In genomic region chr11:44519096-44519949, GRCm38 (mm10) we compare ENCODE assay signal across 8 mouse cellular contexts. TPM values are rescaled to one million over a fixed set of nuclear protein-coding genes. Genes with fewer than 3 reads are reported as not detected.
A peak's percentile ranks its signal among the peaks of the same experiment; 100 is the strongest.
DNase-seq lines count a peak whose midpoint lies in the region; ATAC-seq and TF ChIP-seq lines count a peak whose summit lies in the region.

No protein-coding gene starts in this region.

- intact Hi-C loops in left cerebral cortex, postnatal 4 days (cut with DNase I) = loop anchor here (5.0 kb wide), 1 partner anchor 47 kb away; the partner anchor contains the start of gene Ublcp1
- intact Hi-C loops in left cerebral cortex, postnatal 10 days (cut with DNase I) = loop anchor here (2.0 kb wide), 1 partner anchor 49 kb away; the partner anchor contains the start of gene Ublcp1

- peak; percentile 77 for ATAC-seq in embryonic facial prominence, embryonic 15.5 days (ENCODE audit: insufficient number of reproducible peaks, low FRiP score, low TSS enrichment, low read depth)
- ATAC-seq in hindbrain, embryonic 16.5 days = peak; percentile 56
- peak; percentile 24 for ATAC-seq in liver, postnatal 0 days

- 0% methylated on average over 26 of the region's 61 CpGs for WGBS in embryonic facial prominence, embryonic 15.5 days
- WGBS in hindbrain, embryonic 16.5 days = under 1% methylated on average over 41 of the region's 61 CpGs
- WGBS in liver, postnatal 0 days (ENCODE audit: insufficient replicate concordance) = 0% methylated on average over 42 of the region's 61 CpGs

- H3K27ac ChIP-seq in embryonic facial prominence, embryonic 15.5 days (replicated peaks) = peak overlapping the region; percentile 91
- H3K27ac ChIP-seq in hindbrain, embryonic 16.5 days (ENCODE audit: low read depth, low read length) = peak overlapping the region; percentile 97
- peak overlapping the region; percentile 99 for H3K27ac ChIP-seq in liver, postnatal 0 days (ENCODE audit: low read depth)

- peak overlapping the region; percentile 99 for H3K4me3 ChIP-seq in embryonic facial prominence, embryonic 15.5 days (replicated peaks)
- H3K4me3 ChIP-seq in hindbrain, embryonic 16.5 days (ENCODE audit: low read length) = peak overlapping the region; percentile 99
- H3K4me3 ChIP-seq in liver, postnatal 0 days (ENCODE audit: low read depth, low read length) = peak overlapping the region; percentile 99

- TF ChIP-seq EP300 in liver, postnatal 0 days (IDR thresholded peaks at IDR 0.05; ENCODE audit: low read depth) = no peak

- no peaks in the 10 kb centered on the region for H3K9me3 ChIP-seq in embryonic facial prominence, embryonic 15.5 days (replicated peaks)
- no peaks in the 10 kb centered on the region for H3K9me3 ChIP-seq in hindbrain, embryonic 16.5 days (ENCODE audit: control insufficient read depth, low read length)
- H3K9me3 ChIP-seq in liver, postnatal 0 days (ENCODE audit: low read length) = no peaks in the 10 kb centered on the region

- peak overlapping the region; percentile 97 for H3K9ac ChIP-seq in embryonic facial prominence, embryonic 15.5 days
- peak overlapping the region; percentile 98 for H3K9ac ChIP-seq in hindbrain, embryonic 16.5 days (ENCODE audit: low read depth, low read length)
- H3K9ac ChIP-seq in liver, postnatal 0 days (replicated peaks) = peak overlapping the region; percentile 96

- peak overlapping the region; percentile 93 for H3K4me2 ChIP-seq in embryonic facial prominence, embryonic 15.5 days (replicated peaks)
- peak overlapping the region; percentile 85 for H3K4me2 ChIP-seq in hindbrain, embryonic 16.5 days (ENCODE audit: low read length)
- H3K4me2 ChIP-seq in liver, postnatal 0 days (ENCODE audit: low read depth, low read length) = peak overlapping the region; percentile 95

- H3K36me3 ChIP-seq in embryonic facial prominence, embryonic 15.5 days = no peaks in the 10 kb centered on the region
- H3K36me3 ChIP-seq in hindbrain, embryonic 16.5 days (ENCODE audit: control insufficient read depth, insufficient read depth, low read length) = no peaks in the 10 kb centered on the region
- H3K36me3 ChIP-seq in liver, postnatal 0 days (replicated peaks; ENCODE audit: insufficient read depth, low read length) = peaks cover 12% of the 10 kb centered on the region

- peak; percentile 59 for DNase-seq in left cerebral cortex, postnatal 4 days
- DNase-seq in left cerebral cortex, postnatal 10 days (ENCODE audit: extremely low spot score in 1 of 2, low spot score in 2 of 2) = no peak
- DNase-seq in T-cell, adult 2 months (ENCODE audit: low spot score) = peak; percentile 29
- peak; percentile 69 for DNase-seq in liver, postnatal 0 days
- peak; percentile 17 for DNase-seq in retina, postnatal 7 days (ENCODE audit: low read depth, low spot score)
- DNase-seq in gastrocnemius, postnatal 4 days (ENCODE audit: low spot score in 2 of 2) = no peak

- no peak for TF ChIP-seq CTCF in liver, postnatal 0 days (IDR thresholded peaks at IDR 0.05; ENCODE audit: low read depth)

- no peaks in the 10 kb centered on the region for H3K27me3 ChIP-seq in embryonic facial prominence, embryonic 15.5 days
- no peaks in the 10 kb centered on the region for H3K27me3 ChIP-seq in hindbrain, embryonic 16.5 days (replicated peaks; ENCODE audit: control insufficient read depth, insufficient read depth, low read length)
- H3K27me3 ChIP-seq in liver, postnatal 0 days (ENCODE audit: insufficient read depth, low read length) = no peaks in the 10 kb centered on the region

- peaks cover 15% of the 10 kb centered on the region for H3K4me1 ChIP-seq in embryonic facial prominence, embryonic 15.5 days
- H3K4me1 ChIP-seq in hindbrain, embryonic 16.5 days (ENCODE audit: control insufficient read depth, insufficient read depth, low read depth, low read length) = peaks cover 14% of the 10 kb centered on the region
- H3K4me1 ChIP-seq in liver, postnatal 0 days (ENCODE audit: insufficient read depth) = peaks cover 35% of the 10 kb centered on the region

RNA-seq across cellular contexts. Expression of gene Rnf145, which starts 0.6 kb away (rescaled TPM):
- 100 to 1,000 TPM in 1 of 2 experiments, 10 to 100 TPM in 1; 93.0 to 107 TPM for total RNA-seq in left cerebral cortex, postnatal 4 days (2021)
- total RNA-seq in left cerebral cortex, postnatal 10 days (2021) = 100 to 1,000 TPM in 1 of 2 experiments, 10 to 100 TPM in 1; 95.9 to 106 TPM
- polyA plus RNA-seq in embryonic facial prominence, embryonic 15.5 days (2015; fragmentation: Nextera tagmentation; extraction: Ambion mirVana) = 75.2 and 77.5 TPM in 2 replicates
- polyA plus RNA-seq in hindbrain, embryonic 16.5 days (2015; fragmentation: Nextera tagmentation; extraction: Ambion mirVana) = 96.2 and 102 TPM in 2 replicates
- polyA plus RNA-seq in liver, postnatal 0 days (2015; fragmentation: Nextera tagmentation; extraction: Ambion mirVana) = 31.9 and 32.7 TPM in 2 replicates
- 10 to 100 TPM; 30.6 to 32.2 TPM for total RNA-seq in gastrocnemius, postnatal 4 days (2021)

RNA-seq across cellular contexts. Expression of gene Ublcp1, which starts 49.0 kb away (rescaled TPM):
- 10 to 100 TPM; 34.9 to 37.9 TPM for total RNA-seq in left cerebral cortex, postnatal 4 days (2021)
- 10 to 100 TPM; 33.7 to 37.9 TPM for total RNA-seq in left cerebral cortex, postnatal 10 days (2021)
- 59.8 and 61.1 TPM in 2 replicates for polyA plus RNA-seq in embryonic facial prominence, embryonic 15.5 days (2015; fragmentation: Nextera tagmentation; extraction: Ambion mirVana)
- polyA plus RNA-seq in hindbrain, embryonic 16.5 days (2015; fragmentation: Nextera tagmentation; extraction: Ambion mirVana) = 57.2 and 60.6 TPM in 2 replicates
- polyA plus RNA-seq in liver, postnatal 0 days (2015; fragmentation: Nextera tagmentation; extraction: Ambion mirVana) = 40.8 and 40.9 TPM in 2 replicates
- 10 to 100 TPM; 20.8 to 25.9 TPM for total RNA-seq in gastrocnemius, postnatal 4 days (2021)

Comparison
In these comparisons a context has a peak if more than half of its experiments do, and no peak if none do; other contexts are left out.
1. DNase-seq: peak in left cerebral cortex, postnatal 4 days (single experiment), T-cell, adult 2 months (single experiment), liver, postnatal 0 days (single experiment) and retina, postnatal 7 days (single experiment); none in left cerebral cortex, postnatal 10 days (0 of 2) and gastrocnemius, postnatal 4 days (0 of 2).
2. ATAC-seq: peak in every context shown above with its lines; median percentile 77 in embryonic facial prominence, embryonic 15.5 days; 56 in hindbrain, embryonic 16.5 days; 24 in liver, postnatal 0 days.
3. Peak in every context shown above with its lines, with median percentiles within 50 percentile points of each other: H3K27ac ChIP-seq, H3K4me2 ChIP-seq, H3K4me3 ChIP-seq and H3K9ac ChIP-seq.